Mouse (Mus musculus): ENCODE data around the gene N4bp2l2. TPM values are rescaled to one million over a fixed set of nuclear protein-coding genes. Genes with fewer than 3 reads are reported as not detected.

The N4bp2l2 gene
- polyA plus RNA-seq, 1 experiment from 2014 or later: 30.2 TPM

GRCm38 (mm10) chr5:150597088-150597487 is 68.9 kb downstream of the N4bp2l2 start, which contains the start of gene N4bp2l1:
Gene N4bp2l1, minus strand, starts transcription at chr5:150597188.
- Histone ChIP-seq H3K27me3 (replicated peaks; ENCODE audit: control insufficient read depth, insufficient read depth, low read length) (0 out of 2 replicates have a peak, but pooled peaks cover 3% of the 10 kb centered on the region), H3K9me3 (replicated peaks; ENCODE audit: control insufficient read depth, low read length) (no peaks in the 10 kb centered on the region), H3K36me3 (ENCODE audit: control insufficient read depth, insufficient read depth, low read length) (no peaks in the 10 kb centered on the region), H3K9ac (ENCODE audit: low read length) (no peak within 1 kb of the TSS), H3K27ac (ENCODE audit: low read depth, low read length) (no peak within 1 kb of the TSS), H3K4me3 (ENCODE audit: low read depth, low read length) (no peak within 1 kb of the TSS), H3K4me2 (ENCODE audit: low read length) (no peak within 1 kb of the TSS), H3K4me1 (ENCODE audit: control insufficient read depth, insufficient read depth, low read length) (peaks cover 3% of the 10 kb centered on the region)
- ATAC-seq (no peak), DNase-seq (ENCODE audit: low spot score) (no peak)
- WGBS: 85% methylated on average over 7 of the region's 7 CpGs

- ATAC-seq (no peak), DNase-seq (ENCODE audit: low spot score) (no peak)
- Histone ChIP-seq H3K27me3 (replicated peaks; ENCODE audit: control insufficient read depth, insufficient read depth, low read length) (0 out of 2 replicates have a peak, but pooled peaks cover 3% of the 10 kb centered on the region), H3K27ac (ENCODE audit: low read depth, low read length) (no peak overlapping the region), H3K4me3 (ENCODE audit: low read depth, low read length) (no peak overlapping the region), H3K9ac (ENCODE audit: low read length) (no peak overlapping the region), H3K4me2 (ENCODE audit: low read length) (no peak overlapping the region), H3K9me3 (replicated peaks; ENCODE audit: control insufficient read depth, low read length) (no peaks in the 10 kb centered on the region), H3K4me1 (ENCODE audit: control insufficient read depth, insufficient read depth, low read length) (peaks cover 3% of the 10 kb centered on the region), H3K36me3 (ENCODE audit: control insufficient read depth, insufficient read depth, low read length) (no peaks in the 10 kb centered on the region)
- WGBS: 61% methylated on average over 11 of the region's 11 CpGs
Observed at GRCm38 (mm10) chr5:150595366-150596016, 70.5 kb downstream of the N4bp2l2 start.

GRCm38 (mm10) chr5:150594649-150595339 is 71.2 kb downstream of the N4bp2l2 start:
- DNase-seq (ENCODE audit: low spot score): no peak
- peak overlapping the region; percentile 73 for H3K4me3 ChIP-seq (ENCODE audit: low read depth, low read length)
- no peaks in the 10 kb centered on the region for H3K9me3 ChIP-seq (replicated peaks; ENCODE audit: control insufficient read depth, low read length)
- ATAC-seq: no peak
- H3K27me3 ChIP-seq (replicated peaks; ENCODE audit: control insufficient read depth, insufficient read depth, low read length): 0 out of 2 replicates have a peak, but pooled peaks cover 3% of the 10 kb centered on the region
- H3K4me1 ChIP-seq (ENCODE audit: control insufficient read depth, insufficient read depth, low read length): peaks cover 3% of the 10 kb centered on the region
- H3K9ac ChIP-seq (ENCODE audit: low read length): peak overlapping the region; percentile 72
- H3K36me3 ChIP-seq (ENCODE audit: control insufficient read depth, insufficient read depth, low read length): no peaks in the 10 kb centered on the region
- WGBS: 7% methylated on average over 17 of the region's 17 CpGs
- no peak overlapping the region for H3K27ac ChIP-seq (ENCODE audit: low read depth, low read length)
- peak overlapping the region; percentile 98 for H3K4me2 ChIP-seq (ENCODE audit: low read length)

- WGBS: under 1% methylated on average over 94 of the region's 102 CpGs
Observed at GRCm38 (mm10) chr5:150593756-150594648, 72.0 kb downstream of the N4bp2l2 start.

GRCm38 (mm10) chr5:150592904-150593755 is 72.9 kb downstream of the N4bp2l2 start:
- H3K27me3 ChIP-seq (replicated peaks; ENCODE audit: control insufficient read depth, insufficient read depth, low read length): 0 out of 2 replicates have a peak, but pooled peaks cover 3% of the 10 kb centered on the region
- peak overlapping the region; percentile 72 for H3K9ac ChIP-seq (ENCODE audit: low read length)
- peak overlapping the region; percentile 98 for H3K4me2 ChIP-seq (ENCODE audit: low read length)
- H3K4me1 ChIP-seq (ENCODE audit: control insufficient read depth, insufficient read depth, low read length): peaks cover 3% of the 10 kb centered on the region
- 11% methylated on average over 40 of the region's 40 CpGs for WGBS
- no peaks in the 10 kb centered on the region for H3K36me3 ChIP-seq (ENCODE audit: control insufficient read depth, insufficient read depth, low read length)
- no peaks in the 10 kb centered on the region for H3K9me3 ChIP-seq (replicated peaks; ENCODE audit: control insufficient read depth, low read length)
- H3K4me3 ChIP-seq (ENCODE audit: low read depth, low read length): peak overlapping the region; percentile 73
- no peak overlapping the region for H3K27ac ChIP-seq (ENCODE audit: low read depth, low read length)
- ATAC-seq (no peak; the same call in 1 of the 2 replicates), DNase-seq (ENCODE audit: low spot score) (peak; percentile 15)

More at GRCm38 (mm10) chr5:150593756-150594648, 72.0 kb downstream of the N4bp2l2 start:
- DNase-seq (ENCODE audit: low spot score): peak; percentile 49
- H3K4me2 ChIP-seq (ENCODE audit: low read length): peak overlapping the region; percentile 98
- 0 out of 2 replicates have a peak, but pooled peaks cover 3% of the 10 kb centered on the region for H3K27me3 ChIP-seq (replicated peaks; ENCODE audit: control insufficient read depth, insufficient read depth, low read length)
- H3K9ac ChIP-seq (ENCODE audit: low read length): peak overlapping the region; percentile 72
- peak overlapping the region; percentile 73 for H3K4me3 ChIP-seq (ENCODE audit: low read depth, low read length)
- peak; percentile 84 for ATAC-seq
- no peaks in the 10 kb centered on the region for H3K36me3 ChIP-seq (ENCODE audit: control insufficient read depth, insufficient read depth, low read length)
- no peak overlapping the region for H3K27ac ChIP-seq (ENCODE audit: low read depth, low read length)
- H3K9me3 ChIP-seq (replicated peaks; ENCODE audit: control insufficient read depth, low read length): no peaks in the 10 kb centered on the region
- peaks cover 3% of the 10 kb centered on the region for H3K4me1 ChIP-seq (ENCODE audit: control insufficient read depth, insufficient read depth, low read length)

- DNase-seq (ENCODE audit: low spot score): no peak
- no peaks in the 10 kb centered on the region for H3K9me3 ChIP-seq (replicated peaks; ENCODE audit: control insufficient read depth, low read length)
- H3K27ac ChIP-seq (ENCODE audit: low read depth, low read length): no peak overlapping the region
- no peak for ATAC-seq
- 79% methylated on average over 13 of the region's 13 CpGs for WGBS
- no peak overlapping the region for H3K4me3 ChIP-seq (ENCODE audit: low read depth, low read length)
- H3K4me1 ChIP-seq (ENCODE audit: control insufficient read depth, insufficient read depth, low read length): peaks cover 3% of the 10 kb centered on the region
- H3K36me3 ChIP-seq (ENCODE audit: control insufficient read depth, insufficient read depth, low read length): no peaks in the 10 kb centered on the region
- H3K27me3 ChIP-seq (replicated peaks; ENCODE audit: control insufficient read depth, insufficient read depth, low read length): 0 out of 2 replicates have a peak, but pooled peaks cover 3% of the 10 kb centered on the region
- no peak overlapping the region for H3K9ac ChIP-seq (ENCODE audit: low read length)
- no peak overlapping the region; the same call in 1 of the 2 replicates for H3K4me2 ChIP-seq (ENCODE audit: low read length)
Observed at GRCm38 (mm10) chr5:150592186-150592903, 73.6 kb downstream of the N4bp2l2 start.

- DNase-seq (ENCODE audit: low spot score): no peak
- 84% methylated on average over 2 of the region's 2 CpGs for WGBS
Observed at GRCm38 (mm10) chr5:150589945-150590344, 76.0 kb downstream of the N4bp2l2 start.

More at GRCm38 (mm10) chr5:150589945-150590344, 76.0 kb downstream of the N4bp2l2 start:
- no peaks in the 10 kb centered on the region for H3K9me3 ChIP-seq (replicated peaks; ENCODE audit: control insufficient read depth, low read length)
- H3K4me2 ChIP-seq (ENCODE audit: low read length): no peak overlapping the region
- H3K27ac ChIP-seq (ENCODE audit: low read depth, low read length): no peak overlapping the region
- H3K9ac ChIP-seq (ENCODE audit: low read length): no peak overlapping the region
- H3K4me1 ChIP-seq (ENCODE audit: control insufficient read depth, insufficient read depth, low read length): peaks cover 2% of the 10 kb centered on the region
- ATAC-seq: no peak
- H3K36me3 ChIP-seq (ENCODE audit: control insufficient read depth, insufficient read depth, low read length): no peaks in the 10 kb centered on the region
- H3K27me3 ChIP-seq (replicated peaks; ENCODE audit: control insufficient read depth, insufficient read depth, low read length): 0 out of 2 replicates have a peak, but pooled peaks cover 3% of the 10 kb centered on the region
- H3K4me3 ChIP-seq (ENCODE audit: low read depth, low read length): no peak overlapping the region

Measured in forebrain, embryonic 14.5 days (tissue).